Mouse (Mus musculus): Measurements from ENCODE around the gene Hmgcl.

DNA sequence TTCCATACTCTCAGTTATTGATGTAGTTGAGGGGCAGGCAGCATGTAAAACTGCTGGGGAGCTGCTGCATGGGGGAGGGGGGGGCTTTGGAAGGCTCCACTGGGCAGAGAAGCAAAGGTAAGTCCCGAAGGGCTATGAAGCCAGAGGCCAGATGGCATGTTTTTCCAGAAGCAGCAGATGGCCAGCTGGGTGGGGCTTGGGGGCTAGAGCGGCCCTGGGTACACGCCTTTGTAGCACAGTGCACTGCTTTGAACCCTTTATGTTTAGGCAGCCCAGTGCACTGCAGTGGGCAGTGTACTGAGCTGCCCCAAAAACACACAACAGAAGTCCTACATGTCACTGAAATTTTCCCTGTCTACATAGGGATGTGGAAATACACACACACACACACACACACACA, 33.4 kb upstream of the Hmgcl start:
- TF ChIP-seq POLR2A (IDR thresholded peaks at IDR 0.05; ENCODE audit: extremely low read depth, insufficient read depth, low read length) (no peak), CTCF (IDR thresholded peaks at IDR 0.05; ENCODE audit: low read depth, low read length) (no peak)

All from liver, adult 2 months (tissue).